Mouse (Mus musculus) frontal cortex, postnatal 25 days (tissue): ENCODE measurements at regions not wholly inside any gene's neighbourhood (a gene's known extent, or its start where the extent isn't known, plus 50 kb on each side); places are given as distances from the start of the nearest gene placed in this dataset.

Experiments
- DNase-seq, 2 experiments: peaks; one replicate each; pipeline ENCODE4 v3.0.0; 2022; ENCODE audit warnings: low spot score in 2 of 2

DNA sequence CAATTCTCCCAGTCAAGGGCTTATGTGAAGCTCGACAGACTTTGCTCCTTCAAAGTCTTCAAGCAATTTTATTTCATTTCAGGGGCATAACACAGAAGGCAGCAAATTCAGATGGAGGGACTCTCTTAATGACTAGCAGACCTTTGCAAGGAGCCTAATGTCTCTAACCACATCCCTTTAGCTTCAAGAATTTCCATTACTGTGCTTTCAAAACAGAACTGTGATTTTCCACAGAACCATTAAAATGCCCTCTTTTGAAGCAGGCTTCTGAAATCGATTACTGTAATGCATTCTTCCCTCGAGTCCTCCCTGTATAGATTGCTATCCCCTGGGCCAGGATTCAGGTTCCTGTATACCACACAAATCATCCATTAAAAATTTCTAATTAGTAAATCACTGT is 80.9 kb upstream of the Tac1 start:
- no peak for DNase-seq

DNA sequence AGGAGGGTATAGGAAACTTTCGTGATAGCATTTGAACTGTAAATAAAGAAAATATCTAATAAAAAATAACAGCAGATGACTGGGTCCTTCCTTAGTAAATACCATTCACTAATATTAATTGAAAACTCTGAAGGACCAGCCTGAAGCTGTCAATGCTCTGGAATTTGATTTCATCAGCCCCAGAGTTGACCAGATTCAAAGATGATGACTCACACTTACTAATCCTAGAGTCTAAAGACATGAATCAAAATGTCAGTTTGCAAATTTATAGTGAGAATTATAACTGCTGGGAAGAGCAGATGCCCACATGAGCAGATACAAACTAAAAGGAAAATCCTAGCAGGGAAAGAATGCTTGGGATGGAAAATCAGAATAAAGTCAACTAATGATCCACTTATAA is 77.8 kb upstream of the Tac1 start:
- DNase-seq = no peak

DNA sequence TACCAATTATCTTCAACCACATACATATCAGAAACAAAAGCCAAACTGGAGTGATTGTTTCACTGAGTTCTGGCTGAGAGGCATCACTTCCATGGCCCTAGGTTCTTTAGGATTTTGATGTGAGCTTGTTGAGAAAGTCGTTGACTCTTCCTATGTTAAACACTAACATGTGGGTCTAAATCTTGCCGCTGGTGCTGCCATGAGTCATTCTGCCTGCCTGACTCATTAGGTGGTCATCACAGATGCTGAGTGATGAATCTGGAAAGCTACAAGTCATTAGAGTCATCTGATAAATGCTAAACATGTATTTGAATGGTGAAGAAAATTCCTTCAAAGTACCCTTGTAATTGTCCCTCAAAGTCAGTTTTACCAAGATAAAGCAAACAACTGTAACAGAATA is 60.4 kb upstream of the Tac1 start:
- DNase-seq = no peak

DNA sequence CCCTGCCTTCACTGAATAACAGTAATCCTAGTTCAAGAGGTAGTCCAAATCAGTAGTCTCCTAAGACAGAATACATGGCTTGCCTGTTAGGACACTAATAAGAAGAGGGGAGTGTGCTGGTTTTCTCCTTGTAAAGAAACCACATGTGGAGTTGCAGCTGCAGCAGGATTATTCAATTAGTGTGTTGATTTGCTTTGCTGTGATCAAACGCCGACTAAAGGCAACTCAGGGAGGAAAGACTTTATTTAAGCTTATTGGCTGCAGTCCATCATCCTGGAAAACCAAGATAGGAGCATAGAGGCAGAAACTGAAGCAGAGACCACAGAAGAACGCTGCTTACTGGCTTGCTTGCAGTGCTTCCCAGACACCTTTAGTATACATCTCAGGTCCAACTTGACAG is 57.9 kb upstream of the Tac1 start:
- no peak for DNase-seq
